Mouse (Mus musculus) left cerebral cortex, postnatal 14 days (tissue): ENCODE measurements at regions not wholly inside any gene's neighbourhood (a gene's known extent, or its start where the extent isn't known, plus 50 kb on each side); places are given as distances from the start of the nearest gene placed in this dataset.
"Not testable (repeated sequence)": the region's sequence is repeated elsewhere in the genome, so short reads cannot be mapped to it uniquely, and the experiment has no call there.

Experiments used
- DNase-seq, 2 experiments: peaks; one replicate each; pipeline ENCODE4 v3.0.0; 2021 to 2022; ENCODE audit warnings: low spot score in 2 of 2, mixed read lengths in 1 of 2
- intact Hi-C: fragments of 180-260 bp; cut with DNase I; formaldehyde crosslinking; loops from one replicate; pipeline ENCODE4 v1.15.1; 2025

DNA sequence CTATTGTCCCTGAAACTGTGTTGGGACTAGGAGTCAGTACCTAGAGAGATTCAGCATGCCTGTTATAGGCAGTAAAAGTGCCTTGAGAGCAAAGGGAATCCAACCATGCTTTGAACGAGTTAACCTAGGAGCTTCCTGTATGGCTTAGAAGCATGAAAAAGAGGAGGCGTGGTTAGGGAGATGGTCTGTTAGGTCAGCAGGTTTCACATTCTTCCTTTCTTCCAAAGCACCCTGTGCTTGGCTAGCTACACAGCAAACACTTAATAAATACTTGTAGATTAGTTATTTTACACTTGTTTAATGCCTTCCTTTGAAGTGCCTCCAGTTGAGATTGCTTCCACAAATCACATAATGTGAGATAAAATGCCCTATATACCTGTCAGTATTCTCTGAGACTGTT lies 284.9 kb upstream of the Adgra3 start:
- intact Hi-C loops, result no loop called here
- no peak for DNase-seq

DNA sequence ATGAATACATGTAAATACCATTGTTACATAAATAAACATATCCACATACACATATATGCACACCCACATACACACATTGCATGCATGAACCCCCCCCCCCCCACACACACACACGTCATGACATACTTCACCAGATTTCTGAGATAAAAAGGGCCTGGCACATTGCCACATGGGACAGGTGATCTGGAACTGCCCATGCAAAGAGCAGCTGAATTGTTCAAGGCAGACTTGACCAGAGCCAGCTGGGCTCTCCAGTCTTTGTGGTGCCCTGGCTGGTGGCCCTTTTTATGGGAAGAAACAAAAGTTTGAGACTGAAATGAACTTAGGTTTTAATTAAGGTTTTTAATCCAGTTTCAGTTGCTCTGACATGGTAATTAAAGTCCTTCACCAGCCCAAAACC lies 250.7 kb upstream of the Adgra3 start:
- DNase-seq, result no peak
- intact Hi-C loops, result no loop called here

DNA sequence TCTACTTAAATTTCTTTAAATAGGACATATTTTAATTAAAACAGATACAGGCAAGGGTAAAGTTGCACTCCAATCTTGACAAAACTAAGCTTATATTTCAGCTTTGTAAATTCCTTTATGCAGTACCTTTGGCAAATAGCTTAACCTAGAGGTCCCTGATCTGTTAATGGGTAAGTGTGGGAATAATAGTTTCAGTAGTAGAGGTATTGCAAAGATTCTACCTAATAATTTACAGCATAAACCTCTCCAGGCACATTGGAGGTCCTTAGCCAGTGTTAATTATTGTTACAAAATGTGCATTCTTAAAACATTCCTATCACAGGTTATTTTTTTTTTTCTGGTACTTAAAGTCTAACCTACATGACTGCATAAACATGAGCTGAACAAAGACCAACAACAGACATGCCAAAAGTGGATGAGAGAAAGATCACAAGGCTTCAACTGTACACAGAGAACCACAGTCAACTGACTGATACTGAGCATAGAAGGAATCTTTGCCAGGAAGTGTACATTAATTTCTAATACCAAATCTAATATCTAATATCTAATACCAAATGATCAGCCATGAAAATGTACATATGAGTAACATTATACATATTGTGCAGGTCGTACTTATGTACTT lies 245.2 kb upstream of the Adgra3 start:
- intact Hi-C loops, result no loop called here
- DNase-seq, result no peak

DNA sequence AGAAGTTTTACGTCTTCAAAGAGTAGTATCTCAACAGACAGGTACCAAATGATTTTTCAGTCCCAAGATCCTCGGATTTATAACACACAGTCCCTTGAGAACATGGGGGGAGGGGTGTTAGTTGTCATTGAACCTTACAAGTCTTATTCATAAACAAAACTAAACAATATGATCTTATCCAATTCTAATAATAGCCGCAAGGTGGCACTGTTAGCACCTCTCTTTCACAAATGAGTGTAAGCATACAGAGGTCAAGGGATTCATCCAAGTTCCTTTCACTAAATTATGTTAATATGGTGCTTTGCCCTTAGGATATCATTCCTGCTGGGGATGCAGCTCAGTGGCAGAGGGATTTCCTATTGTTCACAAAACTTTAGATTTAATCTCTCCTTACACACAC lies 235.0 kb upstream of the Adgra3 start:
- intact Hi-C loops, result no loop called here
- no peak for DNase-seq

GRCm38 (mm10) chr5:50290879-50291410 lies 232.1 kb upstream of the Adgra3 start:
- DNase-seq, result no peak
- intact Hi-C loops, result no loop called here

GRCm38 (mm10) chr5:50260417-50260816 lies 201.6 kb upstream of the Adgra3 start:
- intact Hi-C loops, result no loop called here
- DNase-seq, result no peak

- DNase-seq, result no peak
- intact Hi-C loops, result no loop called here
These were observed 199.2 kb upstream of the Adgra3 start for GRCm38 (mm10) chr5:50258017-50258416.

DNA sequence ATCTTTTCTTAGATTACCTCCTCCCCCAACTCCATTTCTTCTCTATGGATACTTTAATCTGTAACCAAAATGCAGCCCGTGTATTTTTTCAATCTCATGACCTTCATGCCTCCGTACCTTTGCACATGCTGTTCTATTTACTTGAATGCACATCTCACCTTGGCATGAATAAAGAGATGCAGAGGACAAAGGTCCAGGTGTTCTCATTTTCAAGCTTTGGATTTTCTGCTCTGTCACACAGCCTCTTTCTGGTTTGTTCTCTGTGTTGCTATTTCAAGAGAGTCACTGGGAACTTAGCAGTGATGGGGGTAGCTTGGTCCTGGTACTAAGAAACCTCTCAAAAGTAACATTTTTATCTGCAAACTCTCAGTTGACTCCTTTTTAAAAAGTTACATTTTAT lies 175.3 kb upstream of the Adgra3 start:
- no peak for DNase-seq
- intact Hi-C loops, result no loop called here

GRCm38 (mm10) chr5:50216956-50217355 lies 158.2 kb upstream of the Adgra3 start:
- intact Hi-C loops, result loop anchor here (5.0 to 10.0 kb wide), 3 partner anchors 162 to 842 kb away; partner anchors contain the start of gene Adgra3
- no peak for DNase-seq

GRCm38 (mm10) chr5:50215960-50216359 lies 157.2 kb upstream of the Adgra3 start:
- peak; percentile 17 to 32 for DNase-seq
- intact Hi-C loops, result loop anchor here (5.0 to 10.0 kb wide), 3 partner anchors 161 to 841 kb away; partner anchors contain the start of gene Adgra3

- no peak for DNase-seq
- intact Hi-C loops, result no loop called here
These were observed 143.7 kb upstream of the Adgra3 start for GRCm38 (mm10) chr5:50202307-50203010.

GRCm38 (mm10) chr5:50196423-50196822 lies 137.6 kb upstream of the Adgra3 start:
- peak in 1 of 2 experiments; percentile 15 for DNase-seq
- intact Hi-C loops, result no loop called here

DNA sequence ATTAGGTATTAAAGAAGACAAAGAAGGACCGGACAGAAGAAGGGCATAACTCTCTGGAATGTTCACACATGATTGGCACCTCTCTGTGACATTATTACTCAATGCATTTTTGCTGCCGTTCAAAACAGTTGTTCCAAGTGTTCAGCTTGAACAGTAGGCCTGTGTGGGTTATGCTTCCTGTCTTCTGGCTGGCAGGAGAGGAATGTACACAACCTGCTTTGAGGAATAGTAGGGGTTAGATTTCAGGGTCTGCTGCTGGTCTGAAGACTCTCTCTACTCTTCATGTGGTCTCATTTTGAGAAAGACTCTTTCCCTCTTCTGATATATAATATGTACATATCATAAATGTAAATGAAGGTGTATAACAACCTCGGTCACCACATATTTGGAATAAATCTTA lies 137.2 kb upstream of the Adgra3 start:
- intact Hi-C loops, result no loop called here
- no peak for DNase-seq

GRCm38 (mm10) chr5:50189394-50189793 lies 130.6 kb upstream of the Adgra3 start:
- no peak for DNase-seq

DNA sequence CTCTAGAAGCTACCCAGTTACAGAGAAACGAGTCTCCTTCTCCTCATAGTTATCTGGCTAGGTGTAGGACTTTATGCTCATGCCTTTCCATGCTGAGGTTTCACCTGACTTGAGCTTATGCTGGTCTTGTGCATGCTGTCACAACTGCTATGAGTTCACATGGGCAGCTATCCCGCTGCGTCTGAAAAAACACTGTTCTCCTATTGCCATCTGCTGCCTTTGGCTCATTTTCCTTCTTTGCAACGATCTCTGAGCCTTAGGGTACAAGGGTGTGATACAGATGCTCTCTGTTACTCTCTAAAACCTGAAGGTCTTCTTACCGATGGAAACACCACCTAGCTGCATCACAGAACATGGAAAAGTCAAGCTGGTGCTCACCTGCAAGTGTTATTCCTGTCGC lies 123.9 kb upstream of the Adgra3 start:
- no peak for DNase-seq

More at GRCm38 (mm10) chr5:50189394-50189793, 130.6 kb upstream of the Adgra3 start:
- intact Hi-C loops, result no loop called here

GRCm38 (mm10) chr5:50156557-50156956 lies 97.8 kb upstream of the Adgra3 start:
- DNase-seq, result no peak
- intact Hi-C loops, result no loop called here

More for the DNA sequence above, 123.9 kb upstream of the Adgra3 start:
- intact Hi-C loops, result no loop called here

DNA sequence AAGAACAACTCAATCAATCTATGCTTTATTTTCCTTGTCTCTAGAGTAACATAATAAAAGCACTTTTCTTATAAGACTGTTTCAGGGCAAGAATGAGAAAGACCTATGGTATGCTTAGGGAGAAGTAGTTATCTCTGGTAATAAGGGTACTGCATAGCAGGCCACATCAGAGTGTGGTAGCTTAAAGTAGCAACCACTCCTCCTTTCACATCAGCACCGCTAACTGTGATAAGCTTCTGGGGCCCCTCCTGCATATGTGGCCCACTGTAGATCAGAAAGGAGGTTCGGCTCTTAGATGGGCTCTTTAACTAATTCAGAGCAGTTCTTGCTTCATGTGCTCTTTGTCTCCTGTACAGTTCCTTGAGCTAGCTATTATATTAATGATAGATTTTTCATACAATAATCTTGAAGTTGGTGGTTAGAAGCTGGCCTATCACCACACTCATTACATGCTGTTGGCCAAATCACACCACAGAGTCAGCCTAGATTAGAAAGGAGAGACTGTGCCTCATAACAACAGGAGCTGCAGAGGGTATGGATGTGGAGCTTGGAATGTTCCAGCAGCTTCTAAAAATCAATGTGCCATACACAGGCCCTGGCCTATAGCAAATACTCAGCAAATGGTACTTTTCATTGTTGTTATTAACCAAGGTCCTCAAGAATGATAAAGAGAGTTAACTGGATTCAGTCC lies 96.5 kb upstream of the Adgra3 start:
- intact Hi-C loops, DNase-seq: not testable (repeated sequence)

DNA sequence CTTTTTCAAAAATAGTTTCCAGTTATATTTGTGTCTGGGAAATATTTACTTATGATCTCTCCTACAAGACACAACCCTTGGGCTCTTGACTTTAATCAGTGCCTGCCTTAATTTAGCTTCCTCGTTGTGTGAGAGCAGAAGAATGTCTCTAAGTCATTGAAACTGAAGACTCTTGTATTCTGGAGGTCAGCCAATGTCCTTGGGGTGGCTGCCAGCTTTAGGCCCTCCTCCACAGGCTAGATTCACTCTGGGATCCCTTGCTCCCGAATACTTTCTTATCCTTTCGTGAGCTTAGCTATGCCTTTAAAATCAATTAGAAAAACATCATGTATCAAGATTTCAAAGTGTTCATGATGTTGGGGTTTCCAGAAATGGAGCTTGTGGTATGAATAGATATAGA lies 88.1 kb upstream of the Adgra3 start:
- no peak for DNase-seq
- intact Hi-C loops, result no loop called here

- DNase-seq, result no peak
- intact Hi-C loops, result no loop called here
These were observed 86.8 kb upstream of the Adgra3 start for GRCm38 (mm10) chr5:50145458-50146083.

GRCm38 (mm10) chr5:50130202-50130601 lies 71.4 kb upstream of the Adgra3 start:
- intact Hi-C loops, result no loop called here
- DNase-seq, result no peak
